Mouse (Mus musculus) limb, embryonic 13.5 days (tissue): ENCODE data around the gene Stk33. TPM values are rescaled to one million over a fixed set of nuclear protein-coding genes. Genes with fewer than 3 reads are reported as not detected.
"Not testable (repeated sequence)": the region's sequence is repeated elsewhere in the genome, so short reads cannot be mapped to it uniquely, and the experiment has no call there.

Experiments used
- ATAC-seq: fragments of 200-750 bp; cut with Nextera tagmentation; 2 replicates; pipeline ENCODE4 v1.8.0; 2017; ENCODE audit warnings: low read depth, moderate number of reproducible peaks, moderate TSS enrichment; ENCODE audit not compliant: low FRiP score
- H3K27ac ChIP-seq: fragments of 300-500 bp; sonication (generic); 2 replicates; pipeline ENCODE4 v1.5.1; 2015; ENCODE audit warnings: inconsistent platforms, mild to moderate bottlenecking, moderate library complexity
- H3K27me3 ChIP-seq: fragments of 300-500 bp; sonication (generic); 2 replicates; pipeline ENCODE4 v1.6.1; 2015; ENCODE audit warnings: mild to moderate bottlenecking, inconsistent platforms
- H3K36me3 ChIP-seq: fragments of 300-500 bp; sonication (generic); 2 replicates; pipeline ENCODE4 v1.6.1; 2015; ENCODE audit warnings: inconsistent platforms, mild to moderate bottlenecking, moderate library complexity
- H3K4me1 ChIP-seq: fragments of 300-500 bp; sonication (generic); 2 replicates; pipeline ENCODE4 v1.6.1; 2015; ENCODE audit warnings: inconsistent platforms
- H3K4me2 ChIP-seq: fragments of 300-500 bp; sonication (generic); replicated peaks from 2 replicates; pipeline ENCODE4 v1.6.1; 2015; ENCODE audit warnings: inconsistent platforms, mild to moderate bottlenecking, moderate library complexity
- H3K4me3 ChIP-seq: fragments of 300-500 bp; sonication (generic); 2 replicates; pipeline ENCODE4 v1.5.1; 2015; ENCODE audit warnings: moderate library complexity, mild to moderate bottlenecking, inconsistent platforms
- H3K9ac ChIP-seq: fragments of 300-500 bp; sonication (generic); 2 replicates; pipeline ENCODE4 v1.6.1; 2015; ENCODE audit warnings: mild to moderate bottlenecking, inconsistent platforms
- H3K9me3 ChIP-seq: fragments of 300-500 bp; sonication (generic); 2 replicates; pipeline ENCODE4 v1.6.1; 2016; ENCODE audit warnings: inconsistent platforms
- WGBS: fragments of 180-500 bp; shearing (Covaris S2); methylation state at CpG from one replicate; pipeline ENCODE4 v1.1.7; 2015; 5-methylcytosine and 5-hydroxymethylcytosine counted together
- polyA plus RNA-seq: library from polyadenylated mRNA; unstranded; fragments of >200 nt; fragmentation: Nextera tagmentation; extraction: Ambion mirVana; gene quantifications from 2 replicates; pipeline ENCODE4 v1.2.1, GENCODE M21; 2015

Stk33 gene
- polyA plus RNA-seq, 1 experiment from 2014 or later = 1.6 TPM

DNA sequence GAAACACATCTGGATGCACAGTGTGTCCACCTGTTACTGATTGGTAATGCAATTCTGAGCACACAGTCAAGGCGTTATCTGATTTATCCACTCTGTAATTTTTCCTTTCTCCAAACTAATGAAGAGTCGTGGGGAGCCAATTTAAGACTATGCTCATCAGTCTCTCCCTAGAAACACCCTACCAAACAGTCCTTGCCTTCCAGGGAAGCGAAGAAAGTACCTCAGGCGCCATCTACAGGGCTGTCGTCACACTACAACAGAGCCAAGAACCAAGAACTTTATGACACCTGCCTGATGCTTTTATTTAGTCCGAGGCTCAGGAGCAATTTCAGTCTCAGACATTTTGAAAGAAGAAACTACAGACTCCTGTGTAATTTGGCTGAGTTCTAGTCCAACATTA is 6.1 kb upstream of the Stk33 start:
- Histone ChIP-seq H3K4me1 (no peaks in the 10 kb centered on the region), H3K36me3 (no peaks in the 10 kb centered on the region), H3K4me2 (no peak overlapping the region), H3K4me3 (no peak overlapping the region), H3K9me3 (no peaks in the 10 kb centered on the region), H3K27me3 (no peaks in the 10 kb centered on the region), H3K9ac (no peak overlapping the region), H3K27ac (no peak overlapping the region)
- ATAC-seq = no peak
- WGBS = 7% methylated on average over 6 of the region's 6 CpGs

- ATAC-seq = no peak
- Histone ChIP-seq H3K9me3 (no peaks in the 10 kb centered on the region), H3K4me1 (peaks cover 13% of the 10 kb centered on the region; the same call in 1 of the 2 replicates), H3K4me2 (no peak overlapping the region), H3K27ac (no peak overlapping the region), H3K36me3 (no peaks in the 10 kb centered on the region), H3K4me3 (no peak overlapping the region), H3K9ac (no peak overlapping the region), H3K27me3 (peaks cover 19% of the 10 kb centered on the region)
- 73% methylated on average over 5 of the region's 5 CpGs for WGBS
These were observed 3.9 kb upstream of the Stk33 start for GRCm38 (mm10) chr7:109442739-109443138.

DNA sequence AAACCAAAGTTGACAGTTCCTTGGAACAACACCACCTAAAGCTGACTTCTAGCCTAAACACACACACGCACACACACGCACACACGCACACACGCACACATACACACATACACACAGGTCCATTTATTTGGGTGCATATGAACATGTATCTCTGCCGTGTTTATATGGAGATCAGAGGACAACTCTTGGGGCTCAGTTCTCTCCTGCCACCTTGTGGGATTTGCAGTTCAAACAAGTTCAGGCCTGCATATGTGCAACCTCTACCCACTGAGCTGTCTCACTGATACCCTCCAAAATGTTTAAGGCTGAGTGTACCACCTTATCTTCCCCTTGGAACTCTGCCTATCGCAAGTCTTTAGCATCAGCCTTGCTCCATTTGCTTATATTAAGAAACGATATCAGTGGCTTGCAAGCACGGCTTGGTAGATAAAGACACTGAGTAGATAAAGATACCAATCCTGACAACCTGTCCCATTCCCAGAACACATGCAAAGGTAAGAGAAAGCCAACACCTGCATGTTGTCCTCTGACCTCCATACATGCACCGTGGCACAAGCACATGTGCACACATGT is 1.9 kb upstream of the Stk33 start:
- WGBS = 89% methylated on average over 9 of the region's 9 CpGs
- H3K9ac ChIP-seq = no peak overlapping the region
- H3K9me3 ChIP-seq = no peaks in the 10 kb centered on the region
- H3K27ac ChIP-seq = no peak overlapping the region
- H3K36me3 ChIP-seq = no peaks in the 10 kb centered on the region
- H3K27me3 ChIP-seq = peaks cover 26% of the 10 kb centered on the region
- ATAC-seq = no peak
- H3K4me2 ChIP-seq = no peak overlapping the region
- H3K4me3 ChIP-seq = no peak overlapping the region
- peaks cover 13% of the 10 kb centered on the region; the same call in 1 of the 2 replicates for H3K4me1 ChIP-seq

DNA sequence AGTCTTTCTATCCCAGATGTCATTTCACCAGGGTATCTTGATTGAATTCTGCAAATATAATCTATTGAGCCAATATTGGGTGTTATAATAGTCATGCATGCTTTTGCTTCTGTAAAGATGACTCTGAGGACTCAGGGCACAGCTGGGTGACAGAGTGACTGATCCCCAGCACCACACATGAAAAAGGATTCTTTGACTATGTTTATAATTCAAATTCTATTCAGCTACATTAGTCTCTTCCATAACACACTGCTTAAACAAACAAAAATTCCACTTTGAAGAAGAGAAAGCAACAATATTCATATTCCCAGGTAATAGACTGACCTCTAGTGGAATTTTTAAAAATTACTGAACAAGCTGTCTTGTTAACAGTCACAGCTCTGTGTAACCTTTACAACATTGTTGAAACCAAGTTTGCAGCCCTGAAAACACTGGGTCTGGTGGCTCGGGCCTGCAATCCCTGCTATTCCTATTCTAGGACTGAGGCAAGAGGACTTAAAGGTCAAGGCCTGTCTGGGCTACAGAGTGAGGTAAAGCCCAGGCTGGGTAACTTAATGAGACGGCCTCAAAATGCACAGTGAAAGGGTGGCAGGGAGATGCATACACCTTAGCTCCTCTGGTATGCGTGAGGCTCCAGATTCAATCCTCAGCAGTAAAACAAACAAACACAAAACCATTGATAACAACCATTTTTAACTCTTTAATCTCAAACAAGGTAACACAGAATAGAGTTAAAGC is 14.3 kb downstream of the Stk33 start:
- Histone ChIP-seq H3K4me2 (no peak overlapping the region), H3K27me3 (0 out of 2 replicates have a peak, but pooled peaks cover 7% of the 10 kb centered on the region), H3K4me1 (no peaks in the 10 kb centered on the region), H3K4me3 (no peak overlapping the region), H3K27ac (no peak overlapping the region), H3K36me3 (no peaks in the 10 kb centered on the region), H3K9ac (no peak overlapping the region), H3K9me3 (no peaks in the 10 kb centered on the region; the same call in 1 of the 2 replicates)
- 56% methylated on average over 3 of the region's 3 CpGs for WGBS
- ATAC-seq = no peak

- 73% methylated on average over 8 of the region's 8 CpGs for WGBS
- Histone ChIP-seq H3K4me3 (no peak overlapping the region), H3K36me3 (no peaks in the 10 kb centered on the region), H3K4me1 (no peaks in the 10 kb centered on the region), H3K27me3 (0 out of 2 replicates have a peak, but pooled peaks cover 7% of the 10 kb centered on the region), H3K9me3 (no peaks in the 10 kb centered on the region; the same call in 1 of the 2 replicates), H3K27ac (no peak overlapping the region), H3K4me2 (no peak overlapping the region), H3K9ac (no peak overlapping the region)
- no peak for ATAC-seq
These were observed 16.1 kb downstream of the Stk33 start for GRCm38 (mm10) chr7:109422803-109423202.

- Histone ChIP-seq H3K4me2 (no peak overlapping the region), H3K9me3 (no peaks in the 10 kb centered on the region), H3K9ac (no peak overlapping the region), H3K4me3 (no peak overlapping the region), H3K4me1 (no peaks in the 10 kb centered on the region), H3K27me3 (no peaks in the 10 kb centered on the region), H3K27ac (no peak overlapping the region), H3K36me3 (no peaks in the 10 kb centered on the region)
- 58% methylated on average over 7 of the region's 7 CpGs for WGBS
- ATAC-seq = no peak
These were observed 33.4 kb downstream of the Stk33 start for GRCm38 (mm10) chr7:109405491-109405890.

DNA sequence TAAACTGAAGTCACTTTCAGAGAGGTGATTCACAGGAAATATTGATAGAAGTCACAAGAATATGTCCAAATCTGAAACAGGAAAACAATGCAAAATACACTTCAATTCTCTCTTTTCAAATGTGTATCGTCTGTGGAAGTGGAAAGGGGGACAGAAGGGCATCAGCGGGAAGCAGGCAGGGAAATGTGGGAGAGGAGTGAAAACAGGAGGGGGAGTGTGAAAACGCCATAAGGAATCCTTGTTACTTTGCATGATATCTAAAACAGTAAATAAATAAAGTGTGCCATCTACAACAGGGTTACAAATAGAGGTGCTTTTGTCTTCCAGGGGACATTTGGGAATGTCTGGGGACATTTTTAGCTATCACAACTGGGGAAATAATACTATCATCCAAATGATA is 39.6 kb downstream of the Stk33 start:
- no peaks in the 10 kb centered on the region for H3K4me1 ChIP-seq
- no peak overlapping the region for H3K9ac ChIP-seq
- 64% methylated on average over 3 of the region's 3 CpGs for WGBS
- H3K27ac ChIP-seq = no peak overlapping the region
- H3K9me3 ChIP-seq = no peaks in the 10 kb centered on the region
- no peak for ATAC-seq
- no peak overlapping the region for H3K4me2 ChIP-seq
- H3K4me3 ChIP-seq = no peak overlapping the region
- no peaks in the 10 kb centered on the region for H3K36me3 ChIP-seq
- H3K27me3 ChIP-seq = no peaks in the 10 kb centered on the region

GRCm38 (mm10) chr7:109381131-109381530 is 57.8 kb downstream of the Stk33 start:
- H3K36me3 ChIP-seq = no peaks in the 10 kb centered on the region
- H3K4me1 ChIP-seq = no peaks in the 10 kb centered on the region
- H3K27ac ChIP-seq = no peak overlapping the region
- H3K9me3 ChIP-seq = peaks cover 7% of the 10 kb centered on the region
- ATAC-seq = no peak
- H3K4me3 ChIP-seq = no peak overlapping the region
- WGBS = 58% methylated on average over 1 of the region's 1 CpGs
- no peak overlapping the region for H3K9ac ChIP-seq
- H3K27me3 ChIP-seq = no peaks in the 10 kb centered on the region
- H3K4me2 ChIP-seq = no peak overlapping the region

DNA sequence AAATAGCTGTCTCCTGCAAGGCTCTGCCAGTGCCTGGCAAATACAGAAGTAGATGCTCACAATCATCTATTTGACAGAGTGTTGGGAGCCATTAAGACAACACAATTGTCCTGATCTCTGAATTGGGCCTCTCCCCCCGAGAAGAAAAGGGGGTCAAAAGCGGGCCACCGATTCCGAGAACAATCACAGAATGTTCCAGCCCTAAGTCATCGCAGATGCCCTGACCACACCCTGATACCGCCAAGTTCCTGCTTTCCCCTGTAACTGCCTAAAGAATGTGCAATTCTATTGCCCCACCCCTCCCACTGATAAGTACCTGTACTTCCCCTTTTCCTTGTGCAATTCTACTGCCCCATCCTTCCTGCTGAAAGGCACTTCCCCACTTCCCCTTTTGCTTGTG is 65.3 kb downstream of the Stk33 start:
- H3K9me3 ChIP-seq, ATAC-seq, H3K4me2 ChIP-seq, H3K27ac ChIP-seq, H3K36me3 ChIP-seq, H3K9ac ChIP-seq, H3K4me3 ChIP-seq, H3K27me3 ChIP-seq, H3K4me1 ChIP-seq: not testable (repeated sequence)
- 91% methylated on average over 6 of the region's 6 CpGs for WGBS

DNA sequence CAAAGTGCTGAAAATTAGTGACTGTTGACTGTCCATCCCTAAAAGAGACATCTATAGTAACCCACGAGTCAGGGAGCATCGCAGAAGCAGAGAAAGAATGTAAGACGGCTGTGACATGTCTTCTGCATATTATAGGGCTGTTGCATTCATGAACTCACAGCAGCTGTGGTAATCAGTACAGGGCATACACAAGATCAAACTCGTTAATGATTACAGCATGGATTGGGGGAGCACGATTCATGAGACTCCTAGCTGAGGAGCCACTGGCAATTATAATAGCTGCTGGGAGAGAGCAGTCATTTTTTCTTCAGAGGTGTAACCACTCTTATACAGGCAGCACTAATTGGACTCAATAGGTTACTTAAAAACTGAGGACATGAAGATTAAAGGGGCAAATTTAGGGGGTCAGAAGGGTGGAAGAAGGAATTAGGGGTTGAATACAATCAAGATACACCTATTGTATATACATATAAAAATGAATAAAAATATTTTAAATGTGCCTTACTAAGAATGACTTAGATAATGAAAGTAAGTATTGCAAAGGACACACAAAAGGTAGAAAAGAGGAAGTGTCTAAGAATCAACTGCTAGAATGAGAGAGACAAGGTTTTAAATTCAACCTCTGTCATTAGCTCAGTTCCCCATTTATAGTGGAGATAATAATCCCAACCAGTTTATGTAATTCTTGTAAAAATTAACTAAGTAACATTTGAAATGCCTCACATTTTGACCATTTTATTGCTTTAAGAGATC is 80.3 kb downstream of the Stk33 start:
- H3K9ac ChIP-seq = no peak overlapping the region
- no peak overlapping the region for H3K27ac ChIP-seq
- H3K9me3 ChIP-seq = no peaks in the 10 kb centered on the region
- H3K36me3 ChIP-seq = no peaks in the 10 kb centered on the region
- H3K4me2 ChIP-seq = no peak overlapping the region
- no peaks in the 10 kb centered on the region for H3K27me3 ChIP-seq
- 62% methylated on average over 5 of the region's 5 CpGs for WGBS
- ATAC-seq = no peak
- no peak overlapping the region for H3K4me3 ChIP-seq
- no peaks in the 10 kb centered on the region for H3K4me1 ChIP-seq

DNA sequence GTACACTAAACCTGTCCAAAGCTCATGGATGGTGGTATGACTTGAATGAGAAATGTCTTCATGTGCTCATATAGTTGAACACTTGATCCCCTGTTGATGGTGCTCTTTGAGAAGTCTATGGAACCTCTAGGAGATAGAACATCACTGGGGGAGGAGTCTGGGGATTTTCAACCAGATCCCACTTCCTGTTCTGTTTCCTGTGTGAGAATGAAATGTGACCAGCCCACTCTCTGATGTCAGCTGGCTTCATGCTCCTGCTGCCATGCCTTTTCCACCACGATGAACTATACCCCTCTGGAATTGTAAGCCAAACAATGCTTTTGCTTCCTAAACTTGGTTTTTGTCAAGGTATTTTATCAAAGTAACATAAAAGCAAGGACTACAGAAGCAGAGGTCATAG is 81.0 kb downstream of the Stk33 start:
- no peaks in the 10 kb centered on the region for H3K4me1 ChIP-seq
- no peak for ATAC-seq
- no peak overlapping the region for H3K4me2 ChIP-seq
- H3K27ac ChIP-seq = no peak overlapping the region
- no peak overlapping the region for H3K4me3 ChIP-seq
- no peak overlapping the region for H3K9ac ChIP-seq
- 73% methylated on average over 1 of the region's 1 CpGs for WGBS
- H3K9me3 ChIP-seq = no peaks in the 10 kb centered on the region
- H3K36me3 ChIP-seq = no peaks in the 10 kb centered on the region
- H3K27me3 ChIP-seq = no peaks in the 10 kb centered on the region

DNA sequence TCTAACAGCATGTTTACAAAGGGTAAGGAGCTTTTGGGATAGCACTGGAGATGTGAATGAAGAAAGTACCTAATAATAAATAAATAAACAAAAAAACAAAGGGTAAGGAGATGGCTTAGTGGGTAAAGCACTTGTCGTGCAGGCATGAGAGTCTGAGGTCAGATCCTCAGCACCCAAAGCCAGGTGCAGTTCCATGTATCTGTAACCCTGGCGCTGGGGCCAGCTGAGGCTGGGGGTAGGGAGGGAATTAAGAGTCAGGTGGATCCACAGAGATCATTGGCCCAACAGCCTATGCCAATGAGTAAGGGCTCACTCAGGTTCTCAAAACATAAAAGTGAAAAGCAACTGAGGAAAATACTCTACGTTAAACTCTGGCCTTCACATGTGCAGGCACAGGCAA is 91.6 kb downstream of the Stk33 start:
- Histone ChIP-seq H3K36me3 (no peaks in the 10 kb centered on the region), H3K9ac (no peak overlapping the region), H3K27ac (no peak overlapping the region), H3K27me3 (no peaks in the 10 kb centered on the region), H3K9me3 (no peaks in the 10 kb centered on the region), H3K4me2 (no peak overlapping the region), H3K4me1 (no peaks in the 10 kb centered on the region), H3K4me3 (no peak overlapping the region)
- no peak for ATAC-seq
- 75% methylated on average over 3 of the region's 3 CpGs for WGBS
